Mouse (Mus musculus) testis, adult 2 months (tissue): ENCODE results near the gene Klhl25.

ENCODE experiments used
- CTCF ChIP-seq: fragments of 200-500 bp; IDR thresholded peaks from 2 replicates; pipeline ENCODE4 v1.5.1; 2012; ENCODE audit warnings: low read depth, mild to moderate bottlenecking, inconsistent platforms, low read length, moderate library complexity; ENCODE audit not compliant: control insufficient read depth, insufficient read depth, insufficient replicate concordance
- POLR2A ChIP-seq: fragments of 200-500 bp; IDR thresholded peaks from 2 replicates; pipeline ENCODE4 v1.6.1; 2012; ENCODE audit warnings: low read depth, mild to moderate bottlenecking, inconsistent platforms, low read length, moderate library complexity; ENCODE audit not compliant: control insufficient read depth

DNA sequence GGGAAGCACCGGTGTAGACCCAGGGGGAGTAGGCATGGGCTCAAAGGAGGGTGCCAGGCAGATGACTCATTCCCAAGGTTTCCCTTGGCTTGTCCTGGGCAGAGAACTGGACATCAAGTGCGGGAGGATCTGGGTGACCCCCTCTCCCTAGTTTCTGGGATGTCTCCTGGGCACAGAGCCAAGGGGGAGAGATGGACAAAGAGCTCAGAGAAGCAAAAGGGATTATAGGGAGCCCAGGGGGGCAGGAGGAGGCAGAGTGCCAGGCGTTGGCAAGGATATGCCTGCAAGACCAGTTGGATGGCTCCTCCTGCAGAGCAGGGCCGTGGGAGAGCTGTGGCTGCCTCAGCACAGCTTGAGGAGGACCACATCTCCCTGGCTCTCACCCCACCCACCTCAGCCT is 4.3 kb downstream of the Klhl25 start:
- TF ChIP-seq POLR2A (no peak), CTCF (no peak)
